Mouse (Mus musculus) urinary bladder, postnatal 14 days (tissue): ENCODE data around the gene Nos2.
"Not testable (repeated sequence)": the region's sequence is repeated elsewhere in the genome, so short reads cannot be mapped to it uniquely, and the experiment has no call there.

Experiments
- DNase-seq: peaks from one replicate; pipeline ENCODE4 v3.0.0; 2021; ENCODE audit warnings: low spot score

Nos2 gene

DNA sequence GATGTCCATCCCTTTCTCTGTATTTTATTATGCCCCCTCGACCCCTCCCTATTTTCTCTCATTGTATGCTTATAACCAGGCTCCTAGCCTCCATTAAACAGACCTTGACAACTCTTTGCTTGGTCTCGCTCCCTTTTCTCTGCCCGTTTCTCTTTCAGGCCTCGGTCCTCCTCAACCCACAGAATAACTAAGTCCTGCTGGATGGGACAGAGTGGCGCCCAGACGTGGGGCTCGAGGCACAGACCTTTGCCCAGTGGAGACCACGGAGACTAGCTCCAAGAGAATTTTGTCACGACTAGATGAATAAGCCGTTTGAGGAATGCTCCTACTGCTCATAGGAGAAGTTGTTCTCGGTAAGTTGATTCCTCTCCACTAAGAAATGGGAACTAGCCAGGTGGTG is 68.6 kb downstream of the Nos2 start:
- not testable (repeated sequence) for DNase-seq

DNA sequence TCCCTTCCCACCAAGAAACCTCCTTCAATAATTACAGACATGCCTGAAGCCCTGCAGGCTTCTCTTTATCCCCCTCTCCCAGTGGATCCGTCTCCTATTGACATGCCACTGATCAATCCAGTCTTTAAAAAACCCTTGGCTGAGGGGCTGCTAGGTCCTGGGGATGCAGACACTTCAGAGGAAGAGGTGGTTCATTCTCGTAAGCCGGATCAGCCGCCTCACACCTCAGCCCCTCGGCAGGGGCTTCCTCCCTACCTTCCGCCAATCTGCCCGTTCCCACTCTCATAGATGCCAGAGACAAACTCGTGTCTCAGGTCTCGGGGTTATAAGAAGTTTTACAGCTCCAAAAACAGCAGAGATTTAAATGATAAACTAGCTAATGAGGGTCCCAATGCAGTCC is 69.5 kb downstream of the Nos2 start:
- no peak for DNase-seq

GRCm38 (mm10) chr11:78990875-78991543 is 70.4 kb downstream of the Nos2 start:
- not testable (repeated sequence) for DNase-seq

GRCm38 (mm10) chr11:78999118-78999517 is 78.5 kb downstream of the Nos2 start:
- no peak for DNase-seq

- DNase-seq = no peak
These were observed 81.3 kb downstream of the Nos2 start for GRCm38 (mm10) chr11:79001871-79002270.

DNA sequence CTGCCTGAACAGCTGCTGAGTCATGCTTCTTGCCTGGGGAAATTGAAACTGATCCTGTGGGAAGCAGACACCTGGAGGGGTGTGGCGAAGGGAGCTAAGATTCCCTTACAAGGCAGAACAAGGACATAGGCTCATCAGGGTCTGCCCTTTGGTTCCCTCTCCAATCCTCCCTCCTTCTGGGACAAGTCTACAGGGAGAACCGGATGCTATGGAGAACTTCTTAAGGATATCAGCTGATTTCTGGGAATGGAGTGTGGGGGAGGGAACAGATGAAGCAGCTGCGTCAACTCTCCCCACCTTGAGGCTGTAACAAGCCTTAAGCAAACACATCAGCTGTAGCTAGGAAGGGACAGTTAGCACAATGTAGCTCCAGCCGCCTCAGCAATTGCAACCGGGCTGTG is 82.0 kb downstream of the Nos2 start:
- DNase-seq = no peak

DNA sequence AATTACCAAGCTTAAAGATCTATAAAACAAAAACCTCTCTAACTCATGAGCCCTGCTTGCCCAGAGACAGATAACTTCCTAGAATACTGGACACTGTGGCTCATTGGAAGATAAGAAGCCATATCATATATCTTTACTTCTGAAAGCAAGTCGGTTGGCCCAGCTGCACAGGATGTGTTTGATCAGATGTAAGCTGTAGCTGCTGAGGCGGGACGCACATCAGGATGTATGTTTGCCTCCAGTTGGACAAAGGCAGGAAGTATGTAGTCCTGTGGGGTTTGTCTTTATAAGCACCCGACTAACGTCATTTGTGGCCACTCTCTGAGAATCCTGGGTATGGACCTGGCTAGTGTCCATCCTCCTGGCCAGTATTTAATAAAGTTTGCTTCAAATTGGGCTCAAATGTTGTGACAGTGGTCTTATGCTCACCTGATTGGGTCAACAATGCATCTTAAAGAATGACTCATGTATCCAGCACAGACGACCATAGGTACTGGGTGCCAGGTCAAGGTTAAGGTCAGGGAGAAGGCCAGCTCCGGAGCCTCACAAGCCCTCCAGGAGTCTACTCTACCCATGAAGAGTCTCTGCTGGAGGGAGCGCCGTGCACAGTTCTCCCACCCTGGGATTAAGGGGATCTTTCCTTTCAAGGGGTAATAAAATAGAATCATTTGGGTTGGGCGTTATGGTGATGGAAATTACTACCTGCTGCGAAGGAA is 82.6 kb downstream of the Nos2 start:
- DNase-seq = no peak

- DNase-seq = no peak
These were observed 83.4 kb downstream of the Nos2 start for GRCm38 (mm10) chr11:79003769-79004638.

- DNase-seq = no peak
These were observed 85.2 kb downstream of the Nos2 start for GRCm38 (mm10) chr11:79005578-79006394.

- DNase-seq = no peak
These were observed 85.8 kb downstream of the Nos2 start for GRCm38 (mm10) chr11:79006417-79006816.

GRCm38 (mm10) chr11:79007356-79007755 is 86.8 kb downstream of the Nos2 start:
- not testable (repeated sequence) for DNase-seq

DNA sequence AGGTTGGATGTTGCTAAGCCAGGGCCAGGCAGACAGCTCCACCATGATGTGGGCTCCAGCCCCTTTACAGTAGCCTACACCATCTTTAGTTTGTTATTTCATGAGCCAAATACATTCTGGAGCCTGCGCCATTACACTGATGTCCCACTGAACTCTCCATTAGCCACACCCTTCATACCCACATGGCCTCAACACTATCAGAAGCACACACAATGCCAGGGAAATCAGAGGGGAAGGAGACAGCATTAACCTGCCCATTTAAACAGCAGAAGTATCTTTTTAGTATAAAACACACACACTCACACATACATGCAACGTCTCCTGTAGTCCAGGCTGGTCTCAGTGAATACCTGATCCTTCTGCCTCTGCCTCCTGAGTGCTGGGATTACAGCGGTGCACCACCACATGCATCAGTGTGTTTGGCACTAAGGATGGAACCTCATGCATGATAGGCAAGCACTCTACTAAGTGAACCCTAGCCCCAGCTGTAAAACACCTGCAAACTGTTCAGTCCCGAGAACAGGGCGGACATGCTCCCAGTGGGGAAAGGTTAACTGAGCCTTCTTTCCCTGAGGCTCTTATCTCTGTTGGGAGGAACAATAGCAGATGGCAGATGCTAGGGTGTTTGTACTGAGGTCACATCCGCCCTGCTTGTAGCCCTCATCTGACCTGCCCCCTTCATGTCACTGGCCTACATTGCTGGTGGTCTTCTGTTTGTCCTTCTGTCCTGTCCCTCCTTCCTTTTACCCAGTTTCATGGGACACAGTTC is 87.6 kb downstream of the Nos2 start:
- DNase-seq = no peak

GRCm38 (mm10) chr11:79008891-79009290 is 88.3 kb downstream of the Nos2 start:
- DNase-seq = no peak
